Mouse (Mus musculus) 3T3-L1 (cell line): Measurements from ENCODE around the gene Gm10188.

Experiments
- DNase-seq: peaks from one replicate; pipeline ENCODE4 v3.0.0-alpha.2; 2015; ENCODE audit warnings: low read depth, low spot score

Gene Gm10188

DNA sequence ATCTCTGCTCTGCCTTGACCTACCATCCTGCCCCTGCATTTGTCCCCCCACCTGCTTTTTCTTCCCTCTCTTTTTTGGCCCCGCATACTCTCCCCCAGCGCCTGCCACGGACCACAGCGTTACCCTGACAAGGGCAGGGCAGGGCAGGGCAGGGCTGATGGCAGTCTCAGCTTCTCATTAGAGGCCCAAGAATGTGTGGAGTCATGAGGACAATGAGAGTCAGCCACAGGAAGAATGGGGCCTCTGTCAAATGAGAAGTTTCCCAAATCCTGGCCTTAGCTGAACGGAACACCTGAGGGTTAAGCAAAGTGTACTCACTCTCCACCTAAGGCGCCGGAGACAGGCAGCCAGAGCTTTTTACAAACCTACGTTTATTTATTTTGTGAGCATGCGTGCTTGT lies 34.5 kb downstream of the Gm10188 start:
- DNase-seq = no peak

DNA sequence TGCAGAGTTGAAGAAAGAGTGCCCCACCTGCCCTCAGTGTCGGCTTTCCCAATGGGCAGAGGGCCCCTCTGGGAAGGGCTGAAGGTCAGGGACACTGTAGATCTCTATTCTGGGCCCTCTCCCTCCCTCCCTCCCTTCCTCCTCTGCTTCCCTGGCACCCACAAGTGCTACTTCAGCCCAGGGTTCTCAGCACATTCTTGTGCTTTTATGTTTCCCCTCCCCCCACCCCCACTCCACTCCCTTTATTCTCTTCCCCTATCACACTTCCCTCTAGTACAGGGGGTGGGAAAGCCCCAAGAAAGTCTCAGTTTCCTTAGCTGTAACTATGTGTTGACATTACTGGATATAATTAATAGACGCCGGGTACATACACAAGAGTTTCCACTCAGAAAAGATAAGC lies 34.9 kb downstream of the Gm10188 start:
- DNase-seq = no peak

DNA sequence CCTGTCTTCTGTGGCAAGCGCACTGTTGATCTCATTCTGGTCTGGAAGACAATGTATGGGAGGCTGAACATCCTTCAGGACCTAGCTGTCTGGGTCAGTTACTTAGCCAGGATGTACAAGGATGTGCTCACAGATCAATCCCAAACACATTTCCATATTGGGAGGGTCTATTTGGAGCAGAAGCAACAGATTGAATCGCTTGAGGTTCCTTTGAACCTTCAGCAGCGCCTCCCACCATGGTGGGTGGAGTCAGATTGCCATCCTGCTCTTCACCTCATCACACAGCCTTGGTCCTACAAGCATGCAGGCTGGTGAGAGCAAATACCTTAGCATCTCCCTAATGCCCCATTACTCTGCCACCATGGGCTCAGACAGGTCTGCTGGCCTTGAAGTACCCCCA lies 35.8 kb downstream of the Gm10188 start:
- no peak for DNase-seq

DNA sequence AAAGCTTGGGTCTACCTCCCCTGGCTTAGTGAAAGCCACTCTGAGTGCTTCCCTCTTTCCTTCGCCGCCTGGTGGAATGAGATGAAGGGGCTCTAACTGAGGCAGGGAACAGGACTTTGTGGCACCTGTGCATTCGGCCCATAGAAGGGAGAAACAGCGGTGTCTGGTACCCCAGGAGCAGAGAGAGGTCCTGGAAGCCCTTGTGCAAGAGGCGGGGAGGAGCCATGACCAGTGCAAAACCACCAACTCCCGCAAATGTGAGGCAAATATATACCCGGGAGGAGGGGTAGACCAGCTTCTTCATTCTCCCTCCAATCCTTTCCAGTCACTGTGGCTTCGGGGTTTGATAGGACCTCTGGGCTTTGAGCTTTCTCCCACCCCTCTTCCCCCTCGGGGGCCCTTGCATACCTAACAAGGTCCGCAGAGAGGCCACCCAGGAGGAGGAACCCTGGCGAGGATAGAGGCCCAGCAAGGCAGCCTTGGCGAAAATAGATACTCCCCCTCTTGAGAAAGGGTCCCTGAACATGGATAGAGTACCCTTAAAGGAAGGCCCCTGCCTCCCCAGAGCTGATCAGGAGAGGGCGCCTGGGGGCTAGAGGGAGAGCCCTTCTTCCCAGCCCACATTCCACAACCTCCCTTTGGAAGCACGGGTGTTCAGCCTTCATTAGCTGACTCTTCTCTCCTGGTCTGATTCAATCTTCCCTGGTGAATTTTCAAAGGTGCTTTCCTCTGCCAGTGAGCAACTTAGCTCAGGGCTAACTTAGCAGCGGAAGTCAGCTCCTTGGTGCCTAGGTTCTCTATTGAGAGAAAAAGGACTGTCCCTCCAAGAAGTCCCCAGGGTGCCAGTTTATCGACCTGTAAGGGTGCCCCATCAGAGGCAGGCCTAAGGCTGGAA lies 37.5 kb downstream of the Gm10188 start:
- no peak for DNase-seq

DNA sequence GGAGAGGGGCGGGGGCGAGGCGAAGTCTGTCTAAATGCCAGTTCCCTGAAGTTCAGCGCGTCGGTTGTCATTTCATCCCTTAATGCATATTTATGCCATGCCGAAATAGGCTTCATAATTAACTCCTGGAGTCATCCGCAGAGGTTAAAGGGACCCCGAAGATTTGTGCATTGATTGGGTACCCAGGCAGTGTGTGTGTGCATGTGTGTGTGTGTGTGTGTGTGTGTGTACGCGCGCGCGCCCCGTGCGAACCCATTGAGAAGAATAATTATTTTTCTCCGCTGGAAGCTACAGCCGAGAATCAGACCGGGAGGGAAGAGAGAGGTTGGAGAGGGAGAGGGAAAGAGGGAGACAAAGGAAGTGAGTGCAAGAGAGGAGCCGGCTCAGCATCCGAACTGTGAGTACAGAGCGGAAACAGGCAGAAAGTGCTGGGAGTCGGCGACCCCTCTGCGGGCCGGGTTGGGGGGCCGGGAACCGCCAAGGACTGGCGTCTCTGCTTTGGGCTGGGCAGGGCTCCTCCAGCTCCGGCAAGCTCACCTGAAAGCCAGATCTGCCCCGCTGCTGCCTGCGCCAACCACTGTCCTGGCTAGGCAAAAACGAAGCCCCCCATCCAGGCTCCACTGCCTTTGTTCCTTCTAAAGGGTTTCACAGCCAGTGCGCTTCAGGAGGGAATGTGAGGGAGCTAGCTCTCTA lies 38.3 kb downstream of the Gm10188 start, which contains the start of the genes Lemd1 and AC124108.1:
Lemd1 (plus strand) TSS at position 339 of the 693 bp plus-strand sequence.
AC124108.1 (plus strand) TSS at position 365 of the 693 bp plus-strand sequence.
- DNase-seq = no peak

DNA sequence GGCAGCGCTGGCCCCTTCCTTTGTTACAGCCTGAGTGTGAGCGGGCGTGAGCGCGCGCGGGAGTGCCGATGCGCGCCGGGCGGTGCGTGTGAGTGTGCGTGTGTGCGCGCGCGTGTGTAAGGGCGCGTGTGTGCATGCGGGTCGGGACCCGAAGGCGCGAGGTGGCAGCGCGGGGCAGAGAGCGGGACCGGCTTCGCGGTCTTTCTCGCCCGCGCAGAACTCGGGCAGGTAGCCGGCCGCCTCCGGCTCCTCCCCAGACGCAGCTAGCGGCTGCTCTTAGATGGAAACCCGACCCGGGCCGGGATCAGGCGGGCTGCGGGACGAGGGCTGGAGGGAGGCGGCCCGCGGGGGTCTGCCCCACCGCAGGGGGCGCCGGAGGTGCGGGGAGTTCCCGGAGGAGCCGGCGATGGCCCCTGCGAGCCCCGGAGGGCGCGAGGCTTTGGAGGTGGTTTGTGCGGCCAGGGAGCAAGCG lies 38.9 kb downstream of the Gm10188 start:
- DNase-seq = no peak

DNA sequence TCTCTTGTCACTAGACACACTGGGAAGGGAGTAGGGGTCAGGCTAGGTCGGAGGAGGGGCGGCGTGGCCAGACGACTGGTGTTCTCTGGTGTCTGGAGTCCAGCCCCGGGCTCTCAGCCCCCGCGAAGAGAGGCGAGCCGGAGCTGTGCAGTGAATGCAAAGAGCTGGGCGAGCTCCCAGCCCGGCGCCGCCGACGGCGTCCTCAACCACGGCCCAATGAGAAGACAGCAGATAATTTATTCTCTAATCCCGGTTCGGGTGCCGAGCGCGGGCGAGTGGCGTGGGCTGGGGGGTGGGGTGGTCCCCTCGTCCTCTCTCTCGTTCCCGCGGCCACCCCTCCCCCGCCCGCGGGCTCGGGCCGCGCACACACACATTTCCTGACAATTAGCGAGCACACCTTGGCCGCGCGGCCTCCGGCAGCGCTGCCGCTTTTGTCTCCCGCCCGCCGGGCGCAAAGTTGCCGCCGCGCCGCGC lies 39.5 kb downstream of the Gm10188 start:
- no peak for DNase-seq

DNA sequence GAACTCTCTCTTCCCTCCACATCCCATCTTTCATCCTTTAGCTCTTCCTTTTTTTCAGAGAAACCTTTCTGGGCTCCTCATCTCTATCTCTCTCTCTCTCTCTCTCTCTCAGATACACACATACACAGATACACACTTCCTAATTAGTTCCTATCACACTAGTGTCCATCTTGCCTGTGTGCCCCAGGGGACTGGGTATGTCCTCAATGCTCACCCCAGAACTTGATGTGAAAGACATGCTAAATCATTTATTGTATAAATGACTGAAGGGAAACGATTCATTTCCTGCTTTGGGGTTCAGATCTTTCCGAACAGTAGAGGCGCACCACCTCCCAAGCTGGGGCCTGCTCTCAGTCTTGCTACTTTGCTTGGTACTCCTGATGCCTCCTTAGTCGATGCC lies 40.3 kb downstream of the Gm10188 start:
- no peak for DNase-seq

DNA sequence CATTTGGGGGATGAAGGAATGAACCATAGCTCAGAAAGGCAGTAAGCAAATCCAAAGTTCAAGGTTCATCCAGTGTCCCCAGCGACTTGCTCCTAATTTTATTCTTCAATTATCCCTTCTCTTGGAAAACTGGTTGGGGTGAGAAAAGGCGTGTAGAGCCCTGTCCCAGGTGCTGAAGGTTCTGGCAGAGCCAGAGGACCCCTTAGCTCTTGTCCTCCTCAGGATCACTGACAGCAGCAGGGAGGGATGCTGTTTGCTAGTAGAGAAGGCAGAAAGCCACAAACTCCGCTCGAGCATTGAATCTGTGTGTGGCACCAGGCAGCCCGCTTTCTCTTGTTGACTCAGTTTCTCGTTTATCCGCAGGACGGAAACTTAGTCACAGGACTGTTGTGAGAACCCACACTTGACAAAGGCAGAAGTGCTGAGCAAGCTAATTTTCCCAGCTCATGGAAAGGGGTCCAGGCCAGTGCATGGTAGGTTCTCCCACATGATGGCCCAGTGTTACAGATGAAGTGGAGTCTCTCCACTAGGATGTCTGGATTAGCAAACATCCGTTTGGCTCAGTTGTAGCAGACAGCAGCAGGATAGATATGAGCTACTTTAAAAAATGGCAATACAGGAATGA lies 41.0 kb downstream of the Gm10188 start:
- DNase-seq = no peak

DNA sequence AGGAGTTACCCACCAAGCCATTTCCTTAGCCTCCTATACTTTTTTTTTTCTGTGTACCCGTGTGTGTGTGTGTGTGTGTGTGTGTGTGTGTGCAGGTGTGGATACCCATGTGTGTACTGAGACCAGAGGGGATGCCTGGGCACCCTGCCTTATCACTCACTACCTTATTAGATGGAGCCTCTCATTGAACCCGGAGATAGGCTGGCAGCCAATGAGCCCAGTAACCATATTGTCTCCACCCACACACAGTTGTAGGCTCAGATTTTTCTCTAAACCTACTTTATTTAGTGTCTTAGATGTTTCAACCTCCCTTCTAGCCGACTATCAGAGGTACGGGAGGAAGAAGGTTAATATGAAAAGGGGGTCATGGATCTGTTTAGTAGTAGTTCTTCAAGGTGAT lies 43.3 kb downstream of the Gm10188 start:
- no peak for DNase-seq
